ENCODE assay signal across 14 mouse cellular contexts in the genomic region with DNA sequence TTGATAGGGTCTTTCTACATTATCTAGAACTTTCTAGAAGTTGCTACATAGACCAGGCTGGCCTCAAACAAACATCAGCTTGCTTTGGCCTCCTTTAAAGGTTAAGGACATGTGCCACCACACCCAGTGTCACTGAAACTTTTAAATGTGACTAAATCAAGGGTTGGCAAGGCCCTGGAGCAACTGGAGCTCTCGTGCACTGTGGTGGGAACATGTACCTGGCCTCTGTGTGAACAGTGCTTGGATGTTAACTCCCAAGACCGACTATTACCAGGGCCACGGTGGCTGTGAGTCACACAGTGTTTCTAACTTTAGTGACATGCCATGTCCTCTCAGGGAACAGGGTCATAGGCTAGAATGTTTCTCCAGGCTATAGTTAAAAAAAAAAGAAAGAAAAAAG. TPM values are rescaled to one million over a fixed set of nuclear protein-coding genes. Genes with fewer than 3 reads are reported as not detected.
A peak's percentile ranks its signal among the peaks of the same experiment; 100 is the strongest.
DNase-seq lines count a peak whose midpoint lies in the region.
"Had no signal": no experiment of that assay in that cellular context is flagged by ENCODE, and none has a peak within 500 bp of the region (broad histone marks: within the 10 kb centered on the region; RNA-seq: fewer than 3 reads in every experiment).

No protein-coding gene starts in this region.

- DNase-seq in adrenal gland, adult (ENCODE audit: inconsistent age in 2 of 2, low spot score in 1 of 2): peak; percentile 52 to 84
- DNase-seq in adrenal gland, adult 18-20 months (ENCODE audit: low spot score in 2 of 2): no peak
- peak; percentile 43 for DNase-seq in adrenal gland, postnatal 10 days
- DNase-seq in adrenal gland, postnatal 25 days: no peak
- DNase-seq in adipocyte (ENCODE audit: low spot score): peak; percentile 15
- DNase-seq: B cell, adult 2 months; cerebellum, adult 11 months; cerebellum, adult 18-20 months; cerebellum, adult 8-10 months; cerebellum, adult 9-11 months; cerebellum, postnatal 14 days; cerebellum, postnatal 36 days; embryo, embryonic 11 days had no signal

RNA-seq across cellular contexts. Expression of gene Cyp11a1, which starts 10.8 kb away (rescaled TPM):
- 1,000 to 10,000 TPM; 6,431 to 6,741 TPM for total RNA-seq in adrenal gland, adult 18-20 months (2021)
- total RNA-seq in adrenal gland, postnatal 10 days (2021): 1,000 to 10,000 TPM; 1,564 to 1,873 TPM
- 6,596 and 7,089 TPM in 2 replicates for total RNA-seq in adrenal gland, postnatal 25 days (2021)
- total RNA-seq: common myeloid progenitor, adult 5-6 weeks had no signal

RNA-seq across cellular contexts. Expression of gene Stra6, which starts 46.6 kb away (rescaled TPM):
- 1 to 10 TPM; 1.1 to 1.5 TPM for total RNA-seq in adrenal gland, adult 18-20 months (2021)
- total RNA-seq in adrenal gland, postnatal 10 days (2021): 1 to 10 TPM; 1.1 to 1.3 TPM
- 1.6 and 2.1 TPM in 2 replicates for total RNA-seq in adrenal gland, postnatal 25 days (2021)
- total RNA-seq: common myeloid progenitor, adult 5-6 weeks had no signal

Comparison
In these comparisons a context has a peak if more than half of its experiments do, and no peak if none do; other contexts are left out.
1. DNase-seq: peak in adrenal gland, adult (2 of 2), adrenal gland, postnatal 10 days (single experiment) and adipocyte (single experiment); none in adrenal gland, adult 18-20 months (0 of 2) and adrenal gland, postnatal 25 days (single experiment).